Mouse (Mus musculus) thymus, adult 2 months (tissue): ENCODE data around the gene Hdgfl3.

Experiments
- CTCF ChIP-seq: fragments of 200-500 bp; IDR thresholded peaks from 2 replicates; pipeline ENCODE4 v1.5.1; 2012; ENCODE audit warnings: mild to moderate bottlenecking, control low read depth, low read length, moderate library complexity, borderline replicate concordance; ENCODE audit not compliant: control insufficient read depth, poor library complexity, insufficient read depth; ENCODE audit errors: extremely low read depth
- POLR2A ChIP-seq: fragments of 200-500 bp; IDR thresholded peaks from 2 replicates; pipeline ENCODE4 v1.6.1; 2012; ENCODE audit warnings: mild to moderate bottlenecking, low read length, control low read depth, moderate library complexity; ENCODE audit not compliant: control insufficient read depth, poor library complexity, insufficient read depth; ENCODE audit errors: extremely low read depth

DNA sequence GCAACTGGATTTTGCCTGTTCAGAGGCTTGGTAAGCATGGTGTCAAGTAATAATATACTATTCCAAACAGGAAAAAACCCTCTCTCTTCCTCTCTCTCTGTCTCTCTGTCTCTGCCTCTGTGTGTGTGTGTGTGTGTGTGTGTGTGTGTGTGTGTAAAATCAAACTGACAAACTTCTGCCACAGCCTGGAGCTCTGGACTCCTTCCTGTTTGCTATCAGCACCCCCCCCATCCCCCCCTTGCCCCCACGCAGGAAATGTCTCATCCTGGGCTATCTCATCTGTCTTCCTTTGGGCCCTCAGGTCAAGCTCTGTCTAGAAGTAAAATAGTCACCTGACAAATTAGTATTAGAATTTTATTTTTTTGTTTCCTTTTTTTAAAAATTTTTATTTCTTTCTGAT, 60.5 kb downstream of the Hdgfl3 start:
- TF ChIP-seq POLR2A (no peak), CTCF (no peak)
